Mouse (Mus musculus): ENCODE results near the gene Lin7c.

Gene Lin7c

GRCm38 (mm10) chr2:109890597-109890996 lies at the start of gene Lin7c:
Gene Lin7c (plus strand): TSS chr2:109890853.
- under 1% methylated on average over 42 of the region's 42 CpGs for WGBS

DNA sequence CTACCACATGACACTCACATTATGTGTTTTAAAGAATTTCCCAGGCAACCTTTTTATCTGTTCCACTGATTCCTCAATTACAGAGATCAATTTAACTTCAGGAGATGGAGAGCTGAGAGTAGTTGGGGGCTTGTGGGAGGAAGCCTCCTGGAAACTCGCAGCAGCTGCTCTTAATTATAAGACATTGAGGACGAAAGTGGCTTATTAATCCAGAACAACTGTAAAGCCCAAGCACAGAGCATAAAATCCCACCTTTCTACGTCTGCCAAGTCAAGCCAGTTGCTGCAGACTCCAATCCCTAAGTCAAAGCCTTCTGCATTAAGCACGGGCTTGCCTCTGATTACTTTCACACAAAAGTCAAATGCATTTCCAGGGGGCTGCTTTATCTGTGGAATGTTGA lies 44.3 kb upstream of the Lin7c start:
- 65% methylated on average over 4 of the region's 4 CpGs for WGBS

DNA sequence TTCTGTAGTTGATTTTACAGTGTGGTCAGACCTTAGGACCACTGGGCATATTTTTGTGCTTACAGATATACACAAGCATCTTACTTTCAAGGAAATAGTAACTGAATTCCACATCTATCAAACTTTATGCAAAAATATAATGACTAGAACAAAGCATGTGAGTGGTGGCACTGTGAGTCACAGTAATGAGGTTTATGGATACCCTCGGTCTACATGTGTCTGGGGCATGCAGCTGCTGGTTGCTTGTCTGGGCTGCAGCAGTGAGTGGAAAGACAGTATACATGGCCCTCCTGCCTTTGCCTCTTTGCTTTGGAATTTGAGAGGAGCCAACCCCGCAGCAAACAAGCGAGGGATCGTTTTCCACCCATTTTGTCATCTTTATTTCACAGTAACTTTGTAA lies 42.3 kb upstream of the Lin7c start:
- 75% methylated on average over 4 of the region's 4 CpGs for WGBS

DNA sequence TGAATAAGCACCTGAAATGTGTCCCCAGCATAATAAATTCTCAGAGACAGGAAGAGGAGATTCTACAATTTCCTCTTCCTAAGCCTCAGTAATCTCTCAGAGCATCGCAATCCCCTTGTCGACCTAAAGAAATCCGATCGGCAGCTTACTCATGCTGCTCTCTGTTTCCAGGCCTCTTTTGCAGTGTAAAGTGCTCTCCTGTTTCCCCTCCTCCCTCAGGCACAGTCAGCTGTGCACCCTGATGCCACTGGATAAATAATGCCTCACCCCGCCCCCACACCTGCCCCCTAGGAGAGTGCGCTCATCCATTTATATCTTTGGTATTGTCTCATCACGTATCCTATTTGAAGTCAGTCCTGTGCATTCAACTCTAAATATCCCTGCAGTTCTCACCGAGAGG lies 41.9 kb upstream of the Lin7c start:
- WGBS, result 56% methylated on average over 8 of the region's 8 CpGs

DNA sequence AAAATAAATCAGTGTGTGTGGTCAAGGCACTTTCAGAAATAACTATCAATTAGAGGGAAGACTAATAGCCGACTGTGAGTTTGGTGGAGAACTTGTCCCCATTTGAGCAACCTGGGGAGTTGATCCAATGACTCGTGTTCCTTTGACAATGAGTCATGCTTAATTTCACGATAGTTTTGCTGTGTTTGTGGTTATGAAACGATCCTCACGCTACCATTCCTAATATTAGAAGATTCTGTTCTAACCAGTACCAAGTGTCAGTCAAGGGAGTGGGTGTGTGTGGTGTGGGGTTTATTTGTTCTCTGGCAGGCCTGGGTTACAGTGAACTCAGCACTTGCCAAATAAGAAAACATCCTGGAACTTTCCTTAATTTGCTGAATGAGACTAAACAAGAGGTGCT lies 35.1 kb upstream of the Lin7c start:
- WGBS, result 57% methylated on average over 5 of the region's 5 CpGs

GRCm38 (mm10) chr2:109859671-109860070 lies 31.0 kb upstream of the Lin7c start:
- WGBS, result 63% methylated on average over 2 of the region's 2 CpGs

GRCm38 (mm10) chr2:109860832-109861231 lies 29.8 kb upstream of the Lin7c start:
- WGBS, result 91% methylated on average over 3 of the region's 3 CpGs

- WGBS, result 85% methylated on average over 4 of the region's 4 CpGs
Observed at GRCm38 (mm10) chr2:109879429-109879828, 11.2 kb upstream of the Lin7c start.

- 64% methylated on average over 2 of the region's 2 CpGs for WGBS
Observed at GRCm38 (mm10) chr2:109881111-109881510, 9.5 kb upstream of the Lin7c start.

- WGBS, result 77% methylated on average over 1 of the region's 1 CpGs
Observed at GRCm38 (mm10) chr2:109881625-109882024, 9.0 kb upstream of the Lin7c start.

GRCm38 (mm10) chr2:109884106-109884505 lies 6.5 kb upstream of the Lin7c start:
- 35% methylated on average over 4 of the region's 4 CpGs for WGBS

DNA sequence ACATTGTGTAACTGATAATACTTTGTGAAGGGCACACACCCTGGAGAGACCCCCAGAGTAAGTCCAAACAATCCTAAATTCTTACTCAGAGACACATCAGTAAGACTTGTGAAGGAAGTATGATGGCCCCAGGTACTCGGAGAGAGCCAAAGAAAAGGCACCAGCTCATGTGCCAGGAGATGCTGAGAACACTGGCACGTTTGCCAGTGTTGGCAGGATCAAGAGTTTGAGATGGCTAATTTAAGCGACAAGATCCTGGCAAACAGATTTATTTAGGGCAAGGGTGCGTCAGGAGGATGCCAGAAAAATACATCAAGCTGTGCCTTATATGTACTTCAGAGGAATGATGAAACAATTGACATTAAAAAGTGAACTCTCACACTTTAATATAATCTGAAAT lies 6.1 kb upstream of the Lin7c start:
- WGBS, result 30% methylated on average over 4 of the region's 4 CpGs

DNA sequence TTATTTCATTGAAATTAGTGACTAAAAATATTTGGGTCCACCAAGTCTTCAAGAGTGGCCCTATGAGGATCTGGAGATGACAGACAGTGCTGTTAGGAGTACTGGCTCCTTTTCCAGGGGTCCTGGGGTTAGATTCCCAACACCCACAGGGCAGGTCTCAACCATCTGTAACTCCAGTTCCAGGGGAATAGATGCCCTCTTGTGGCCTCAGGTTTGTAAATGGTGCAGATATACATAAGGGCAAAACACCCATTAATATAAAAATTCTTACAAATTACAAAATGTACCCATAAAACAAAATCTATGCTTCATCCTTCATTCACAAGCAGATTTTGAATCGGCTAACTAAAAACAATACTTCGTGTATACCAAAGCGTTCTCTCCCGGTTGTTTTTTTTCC lies 585 bp upstream of the Lin7c start:
- WGBS, result 30% methylated on average over 4 of the region's 4 CpGs

DNA sequence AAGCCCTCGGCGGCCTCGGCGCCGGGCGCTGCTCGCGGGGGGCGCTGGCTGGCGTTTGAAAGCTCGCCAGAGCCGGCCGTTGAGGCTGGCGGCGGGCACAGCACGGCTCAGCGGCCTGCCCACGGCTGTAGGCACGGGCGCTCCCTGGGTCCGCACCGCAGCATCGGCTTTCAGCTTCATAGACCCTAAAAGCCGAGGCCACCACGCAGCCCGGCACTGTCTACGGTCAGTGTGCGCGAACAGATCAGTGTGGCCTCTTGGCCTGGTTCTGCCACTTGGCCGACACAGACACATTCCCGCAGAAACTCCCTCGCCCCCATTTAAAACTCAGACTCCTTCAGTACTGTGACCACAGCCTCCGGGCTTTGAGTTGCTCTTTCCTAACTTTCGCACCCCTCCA lies 378 bp downstream of the Lin7c start:
- WGBS, result under 1% methylated on average over 34 of the region's 34 CpGs

- 6% methylated on average over 4 of the region's 4 CpGs for WGBS
Observed at GRCm38 (mm10) chr2:109891471-109891870, 818 bp downstream of the Lin7c start.

DNA sequence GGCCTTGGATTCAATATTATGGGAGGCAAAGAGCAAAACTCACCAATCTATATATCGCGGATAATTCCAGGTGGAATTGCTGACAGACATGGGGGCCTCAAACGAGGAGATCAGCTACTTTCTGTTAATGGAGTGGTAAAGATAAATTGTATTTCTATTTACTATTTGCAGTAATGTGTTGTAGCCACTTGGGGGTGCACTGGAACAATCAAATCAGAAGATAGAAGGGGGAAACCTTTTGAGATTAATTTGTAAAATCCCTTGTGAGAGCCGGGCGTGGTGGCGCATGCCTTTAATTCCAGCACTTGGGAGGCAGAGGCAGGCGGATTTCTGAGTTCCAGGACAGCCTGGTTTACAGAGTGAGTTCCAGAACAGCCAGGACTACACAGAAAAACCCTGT lies 5.7 kb downstream of the Lin7c start:
- WGBS, result 71% methylated on average over 7 of the region's 7 CpGs

DNA sequence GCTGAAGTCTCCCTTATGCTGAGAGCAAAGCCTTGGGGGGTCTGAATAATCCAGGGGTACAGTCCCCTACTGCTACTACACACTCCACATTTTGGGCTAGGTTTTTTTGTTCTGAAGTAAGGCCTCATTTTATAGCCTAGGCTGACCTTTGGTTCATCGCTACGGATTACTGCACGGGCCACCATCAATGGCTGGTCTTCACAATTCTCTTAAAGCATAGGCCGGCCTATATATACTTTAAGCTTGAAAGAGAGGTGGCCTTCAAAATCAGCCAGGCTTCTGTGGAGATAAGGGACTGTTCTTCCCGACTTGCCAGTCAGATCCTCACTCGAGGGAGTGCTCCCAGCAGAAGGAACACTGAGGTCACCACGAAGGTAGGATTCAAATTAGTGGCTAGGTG lies 12.2 kb downstream of the Lin7c start:
- WGBS, result 86% methylated on average over 7 of the region's 7 CpGs

DNA sequence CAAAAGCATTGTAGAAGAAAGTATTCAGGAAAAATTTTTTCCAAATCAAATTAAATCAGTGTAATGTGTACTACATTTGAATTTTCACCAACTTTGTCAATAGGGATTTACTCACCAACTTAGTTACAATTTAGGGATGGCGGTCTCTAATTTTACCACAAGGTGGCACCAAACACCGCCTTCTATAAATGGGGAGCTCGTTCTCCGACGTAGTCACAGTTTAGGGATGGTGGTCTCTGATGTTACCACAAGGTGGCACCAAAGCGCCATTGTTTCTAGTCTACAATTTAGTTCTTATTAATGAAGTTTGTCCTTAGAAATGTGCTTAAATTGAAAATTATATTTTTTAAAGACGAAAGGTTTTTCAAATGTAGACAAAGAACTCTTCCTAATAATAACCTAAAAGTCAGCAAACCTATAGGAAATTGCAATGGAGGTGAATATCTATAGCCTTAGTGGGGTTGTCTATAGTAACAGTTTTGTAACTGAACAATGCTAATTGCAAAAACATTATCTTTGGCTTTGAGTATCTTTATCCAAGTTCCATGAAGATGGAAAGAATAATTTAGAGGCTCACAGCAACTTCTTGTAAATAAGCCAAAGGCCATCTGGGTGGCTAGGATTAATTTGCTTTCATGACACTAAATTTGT lies 13.6 kb downstream of the Lin7c start:
- WGBS, result 1% methylated on average over 7 of the region's 7 CpGs

DNA sequence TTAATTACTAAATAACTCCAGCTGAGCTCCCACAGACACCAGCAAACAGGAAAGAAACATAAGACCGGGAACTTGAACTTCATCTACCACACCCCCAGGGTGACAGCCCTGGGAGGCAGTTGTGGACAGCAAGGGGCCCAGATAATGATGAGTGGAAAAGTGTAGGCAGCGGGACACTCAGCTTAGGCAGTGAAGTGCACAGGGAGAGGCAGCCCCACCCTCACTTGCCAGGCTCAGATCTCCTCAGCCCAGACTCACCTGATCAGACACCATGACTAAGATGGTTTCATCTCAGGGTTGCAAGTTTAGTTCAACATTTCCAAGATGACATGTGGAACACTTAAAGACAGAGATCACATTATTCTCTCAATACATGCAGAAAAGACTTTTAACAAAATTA lies 18.5 kb downstream of the Lin7c start:
- 84% methylated on average over 2 of the region's 2 CpGs for WGBS

DNA sequence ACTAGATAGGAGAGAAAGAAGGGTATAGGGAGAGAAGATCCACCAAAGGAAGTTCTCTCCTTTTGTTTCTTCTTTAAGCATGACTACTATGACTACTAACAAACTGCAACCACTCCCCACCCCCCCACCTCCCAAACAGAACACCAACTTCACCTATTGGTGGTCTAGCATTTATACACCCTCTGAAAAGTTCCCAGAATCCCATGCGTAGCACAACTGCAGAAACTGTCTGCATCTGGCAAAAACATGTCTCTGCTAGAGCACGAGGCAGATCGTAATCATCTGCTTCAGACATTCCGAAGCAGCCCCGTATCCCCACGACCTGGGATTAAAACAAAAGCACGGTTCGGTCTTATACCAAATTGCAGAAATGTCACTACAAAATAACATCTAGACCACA lies 21.6 kb downstream of the Lin7c start:
- 89% methylated on average over 8 of the region's 8 CpGs for WGBS

DNA sequence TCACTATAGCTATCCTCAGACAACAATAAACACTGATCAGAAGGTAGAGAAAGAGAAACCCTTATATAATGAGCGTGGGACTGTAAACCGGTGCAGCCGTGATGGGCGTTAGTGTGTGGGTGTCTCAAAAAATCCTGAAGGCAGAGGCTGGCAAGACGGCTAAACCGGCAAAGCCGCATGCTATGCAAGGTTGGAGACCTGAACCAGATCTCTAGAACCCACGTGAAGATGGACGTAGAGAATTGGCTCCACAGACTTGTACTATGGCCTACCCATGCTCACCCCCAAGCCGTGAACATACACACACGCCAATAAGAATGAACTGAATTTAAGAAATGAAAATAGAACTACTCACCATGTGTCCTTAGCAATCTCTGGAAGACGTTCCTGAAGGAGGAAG lies 22.1 kb downstream of the Lin7c start:
- WGBS, result 65% methylated on average over 12 of the region's 12 CpGs

DNA sequence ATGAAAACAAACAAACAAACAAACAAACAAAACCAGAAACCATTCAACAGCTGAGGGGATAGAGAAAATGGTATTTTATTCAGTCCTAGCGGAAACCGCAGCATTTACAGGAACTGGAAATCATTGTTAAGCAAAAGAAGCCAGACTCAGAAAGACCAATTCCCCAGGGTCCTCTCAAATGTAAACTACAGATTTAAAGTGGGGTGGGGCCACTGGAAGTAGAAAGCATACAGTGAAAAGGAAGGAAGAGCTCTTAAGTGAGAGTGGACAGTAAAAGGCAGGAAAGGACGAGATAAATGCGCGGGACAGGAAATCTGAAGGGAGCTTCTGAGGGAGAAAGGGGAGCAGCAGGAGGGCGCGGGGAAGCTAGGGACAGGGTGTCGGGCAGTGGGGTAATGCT lies 22.6 kb downstream of the Lin7c start:
- WGBS, result 76% methylated on average over 8 of the region's 8 CpGs

DNA sequence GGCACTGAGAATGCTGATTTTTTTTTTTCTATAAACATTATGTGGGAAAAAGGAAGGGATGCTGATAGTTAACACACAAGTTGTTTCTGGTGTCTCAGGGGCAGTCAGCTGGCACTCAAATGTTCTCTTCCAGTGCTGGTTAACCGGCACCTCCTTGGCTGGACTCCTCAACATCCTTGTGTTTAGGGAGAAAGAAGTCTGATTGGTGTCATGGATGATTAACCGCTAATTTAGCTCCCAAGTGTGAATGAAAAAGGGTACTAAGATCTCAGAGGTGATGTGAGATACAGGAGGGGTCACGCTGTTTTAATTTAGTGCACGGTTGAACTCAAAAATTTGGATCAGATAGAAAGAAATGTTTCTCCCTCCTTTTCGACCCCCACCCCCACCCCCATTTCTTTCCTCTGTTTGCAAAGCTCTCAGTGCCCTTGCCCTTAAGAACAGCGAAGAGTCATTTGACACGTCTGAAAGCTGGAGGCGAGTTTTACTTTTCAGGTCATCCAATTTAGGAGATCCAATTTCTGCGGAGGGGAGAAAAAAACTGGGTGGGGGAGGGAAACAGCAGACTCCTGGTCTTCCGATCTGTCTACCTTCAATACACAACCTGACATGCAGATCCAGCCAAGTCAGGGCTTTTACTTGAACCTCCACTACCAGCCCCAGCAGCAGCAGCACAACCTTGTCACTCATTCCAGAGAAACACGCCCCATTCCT lies 26.3 kb downstream of the Lin7c start:
- 32% methylated on average over 11 of the region's 11 CpGs for WGBS
